Mouse (Mus musculus) thymus, adult 2 months (tissue): ENCODE results near the gene Ppp1r21. TPM values are rescaled to one million over a fixed set of nuclear protein-coding genes. Genes with fewer than 3 reads are reported as not detected.

ENCODE experiments used
- DNase-seq: peaks from one replicate; pipeline ENCODE4 v3.0.0; 2021
- H3K27ac ChIP-seq: fragments of 200-500 bp; 2 replicates; pipeline ENCODE4 v1.5.1; 2012; ENCODE audit warnings: low read length, control low read depth; ENCODE audit not compliant: control insufficient read depth, insufficient read depth
- H3K27me3 ChIP-seq: fragments of 200-500 bp; 2 replicates; pipeline ENCODE4 v1.6.1; 2012; ENCODE audit warnings: mild to moderate bottlenecking, low read length, moderate library complexity, mixed read lengths; ENCODE audit not compliant: control insufficient read depth, insufficient read depth
- H3K36me3 ChIP-seq: fragments of 200-500 bp; 2 replicates; pipeline ENCODE4 v1.6.1; 2012; ENCODE audit warnings: mild to moderate bottlenecking, low read length, moderate library complexity; ENCODE audit not compliant: control insufficient read depth, insufficient read depth
- H3K4me1 ChIP-seq: fragments of 200-500 bp; replicated peaks from 2 replicates; pipeline ENCODE4 v1.6.1; 2012; ENCODE audit warnings: low read length; ENCODE audit not compliant: control insufficient read depth, insufficient read depth
- H3K4me3 ChIP-seq: fragments of 200-500 bp; 2 replicates; pipeline ENCODE4 v1.5.1; 2012; ENCODE audit warnings: mild to moderate bottlenecking, low read length, control low read depth, moderate library complexity; ENCODE audit not compliant: control insufficient read depth, insufficient read depth
- CTCF ChIP-seq: fragments of 200-500 bp; IDR thresholded peaks from 2 replicates; pipeline ENCODE4 v1.5.1; 2012; ENCODE audit warnings: mild to moderate bottlenecking, control low read depth, low read length, moderate library complexity, borderline replicate concordance; ENCODE audit not compliant: control insufficient read depth, poor library complexity, insufficient read depth; ENCODE audit errors: extremely low read depth
- POLR2A ChIP-seq: fragments of 200-500 bp; IDR thresholded peaks from 2 replicates; pipeline ENCODE4 v1.6.1; 2012; ENCODE audit warnings: mild to moderate bottlenecking, low read length, control low read depth, moderate library complexity; ENCODE audit not compliant: control insufficient read depth, poor library complexity, insufficient read depth; ENCODE audit errors: extremely low read depth
- WGBS: fragments of 180-500 bp; shearing (Covaris S2); methylation state at CpG from one replicate; pipeline ENCODE4 v1.1.7; 2018; 5-methylcytosine and 5-hydroxymethylcytosine counted together
- polyA plus RNA-seq: library from polyadenylated mRNA; depleted of rRNA; stranded (reverse); fragments of >200 nt; gene quantifications from 2 replicates; pipeline ENCODE4 v1.2.3, GENCODE M21; 2012; rRNA removed

Gene Ppp1r21
- polyA plus RNA-seq, 1 experiment, result 40.9 TPM

GRCm38 (mm10) chr17:88630554-88630948 lies 100.6 kb downstream of the Ppp1r21 start:
- 94% methylated on average over 3 of the region's 3 CpGs for WGBS
- no peak for TF ChIP-seq POLR2A
- TF ChIP-seq CTCF, result no peak
- no peak overlapping the region for H3K4me3 ChIP-seq
- H3K4me1 ChIP-seq, result peaks cover 4% of the 10 kb centered on the region; the same call in 1 of the 2 replicates
- no peaks in the 10 kb centered on the region for H3K27me3 ChIP-seq
- no peak overlapping the region for H3K27ac ChIP-seq
- no peaks in the 10 kb centered on the region for H3K36me3 ChIP-seq
- DNase-seq, result no peak

DNA sequence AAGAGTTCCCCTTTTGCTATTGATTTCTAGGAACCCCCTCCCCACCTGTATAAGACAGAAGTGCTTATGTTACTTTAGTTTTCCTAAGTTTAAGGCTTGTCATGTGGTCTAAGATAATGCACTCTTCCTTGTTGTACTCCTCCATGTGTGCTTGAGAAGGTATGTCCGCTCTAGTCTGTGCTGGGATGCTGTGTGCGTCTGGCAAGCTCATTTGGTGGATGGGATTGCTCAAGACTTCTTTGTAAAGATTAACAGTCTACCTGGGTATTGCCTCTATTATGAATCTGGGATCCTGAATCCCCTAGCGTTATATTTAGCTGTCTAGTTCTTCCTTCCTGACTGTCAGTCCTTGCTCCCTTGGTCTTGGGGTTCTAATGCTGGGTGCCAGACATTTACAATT lies 102.7 kb downstream of the Ppp1r21 start:
- Histone ChIP-seq H3K27me3 (no peaks in the 10 kb centered on the region), H3K4me1 (peaks cover 4% of the 10 kb centered on the region; the same call in 1 of the 2 replicates), H3K27ac (no peak overlapping the region), H3K4me3 (no peak overlapping the region), H3K36me3 (peaks cover 3% of the 10 kb centered on the region; the same call in 1 of the 2 replicates)
- no peak for TF ChIP-seq POLR2A
- TF ChIP-seq CTCF, result no peak
- 93% methylated on average over 3 of the region's 3 CpGs for WGBS
- DNase-seq, result no peak

- H3K4me1 ChIP-seq, result no peaks in the 10 kb centered on the region
- H3K4me3 ChIP-seq, result no peak overlapping the region
- 95% methylated on average over 14 of the region's 14 CpGs for WGBS
- peaks cover 3% of the 10 kb centered on the region; the same call in 1 of the 2 replicates for H3K36me3 ChIP-seq
- no peaks in the 10 kb centered on the region for H3K27me3 ChIP-seq
- no peak for TF ChIP-seq POLR2A
- TF ChIP-seq CTCF, result no peak
- DNase-seq, result no peak
- H3K27ac ChIP-seq, result no peak overlapping the region
These were observed 106.2 kb downstream of the Ppp1r21 start for GRCm38 (mm10) chr17:88636076-88636475.

- no peak for TF ChIP-seq POLR2A
- peaks cover 3% of the 10 kb centered on the region; the same call in 1 of the 2 replicates for H3K36me3 ChIP-seq
- H3K4me1 ChIP-seq, result no peaks in the 10 kb centered on the region
- 93% methylated on average over 12 of the region's 12 CpGs for WGBS
- no peak for DNase-seq
- no peaks in the 10 kb centered on the region for H3K27me3 ChIP-seq
- no peak overlapping the region for H3K4me3 ChIP-seq
- no peak overlapping the region for H3K27ac ChIP-seq
These were observed 106.7 kb downstream of the Ppp1r21 start for GRCm38 (mm10) chr17:88636587-88636986.

Other genes starting within 250 kb of the Ppp1r21 start
- 11.0 and 12.1 TPM in 2 replicates for gene Foxn2, start 89.4 kb upstream of the Ppp1r21 start, polyA plus RNA-seq
- gene Ston1, start 67.6 kb downstream of the Ppp1r21 start, polyA plus RNA-seq, result 6.5 and 8.8 TPM in 2 replicates
- 0.12 TPM in 1 of 2 replicates, not detected in the other for gene Gtf2a1l, start 138.5 kb downstream of the Ppp1r21 start, polyA plus RNA-seq